Mouse (Mus musculus): ENCODE results near the gene Kcna1. TPM values are rescaled to one million over a fixed set of nuclear protein-coding genes. Genes with fewer than 3 reads are reported as not detected.

Gene Kcna1
- total RNA-seq, 2 experiments from 2014 or later, result 2.5 to 3.2 TPM

DNA sequence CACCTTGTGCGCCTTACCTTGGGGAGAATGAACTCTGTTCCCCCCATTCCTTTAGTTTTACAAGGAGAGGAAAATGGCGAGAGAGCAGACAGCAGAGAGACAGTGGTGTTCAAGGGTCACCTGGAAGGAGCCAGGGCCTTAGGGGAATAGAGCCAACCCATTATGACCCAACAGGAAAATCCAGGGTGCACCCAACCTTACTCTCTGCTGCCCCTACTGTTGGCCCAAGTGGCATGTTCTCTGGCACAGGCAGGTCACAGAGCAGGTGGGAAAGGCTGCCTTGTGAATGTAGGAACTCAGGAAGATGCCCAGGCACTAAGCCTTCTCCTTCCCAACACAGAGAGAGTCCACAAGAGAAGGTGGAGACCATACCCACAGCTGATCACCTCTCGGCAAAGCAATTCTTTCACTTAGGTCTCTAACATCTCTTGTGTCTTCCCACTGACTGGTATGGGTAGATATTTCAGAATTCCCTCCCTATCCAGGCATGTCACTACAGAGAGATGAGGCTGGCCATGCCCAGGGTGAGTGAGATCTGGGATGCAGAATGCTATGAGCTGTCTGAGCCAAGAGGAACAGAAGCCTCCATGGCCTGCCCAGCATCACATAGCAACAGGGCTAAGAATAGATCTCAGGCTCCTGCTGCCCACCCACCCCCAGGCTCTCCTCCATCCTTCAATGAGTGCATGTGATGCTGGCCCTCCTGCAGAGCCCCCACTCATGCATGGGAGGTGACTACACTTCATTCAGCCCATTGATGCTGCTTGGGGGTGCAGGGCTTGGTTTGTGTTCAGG, 46.8 kb downstream of the Kcna1 start:
- intact Hi-C loops (cut with DNase I), result no loop called here
- no peak for DNase-seq (ENCODE audit: low spot score)

DNA sequence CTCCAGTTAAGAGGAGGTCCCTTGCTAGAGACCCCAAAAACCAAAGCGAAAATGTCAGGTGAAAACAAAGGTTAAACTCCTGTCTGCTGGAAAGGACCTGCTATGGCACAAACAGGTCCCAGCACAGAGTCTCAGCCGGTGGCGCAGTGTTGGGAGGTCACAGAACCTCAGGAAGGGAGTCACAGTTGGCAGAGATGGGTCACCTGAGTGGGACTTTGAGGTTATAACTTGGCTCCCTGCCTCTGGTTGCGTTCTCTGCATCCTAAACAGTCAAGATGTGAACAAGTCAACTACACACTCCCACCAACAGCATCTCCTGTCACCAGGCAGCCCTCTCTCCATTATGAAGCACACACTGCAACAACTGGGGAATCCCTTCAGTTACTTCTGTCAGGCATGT, 48.4 kb downstream of the Kcna1 start:
- no peak for DNase-seq (ENCODE audit: low spot score)
- intact Hi-C loops (cut with DNase I), result no loop called here

- no peak for DNase-seq (ENCODE audit: low spot score)
- intact Hi-C loops (cut with DNase I), result no loop called here
Measured at GRCm38 (mm10) chr6:126595805-126596629, 50.2 kb downstream of the Kcna1 start.

- DNase-seq (ENCODE audit: low spot score), result no peak
- intact Hi-C loops (cut with DNase I), result no loop called here
Measured at GRCm38 (mm10) chr6:126595130-126595529, 51.1 kb downstream of the Kcna1 start.

- intact Hi-C loops (cut with DNase I), result no loop called here
- no peak for DNase-seq (ENCODE audit: low spot score)
Measured at GRCm38 (mm10) chr6:126594365-126594764, 51.8 kb downstream of the Kcna1 start.

DNA sequence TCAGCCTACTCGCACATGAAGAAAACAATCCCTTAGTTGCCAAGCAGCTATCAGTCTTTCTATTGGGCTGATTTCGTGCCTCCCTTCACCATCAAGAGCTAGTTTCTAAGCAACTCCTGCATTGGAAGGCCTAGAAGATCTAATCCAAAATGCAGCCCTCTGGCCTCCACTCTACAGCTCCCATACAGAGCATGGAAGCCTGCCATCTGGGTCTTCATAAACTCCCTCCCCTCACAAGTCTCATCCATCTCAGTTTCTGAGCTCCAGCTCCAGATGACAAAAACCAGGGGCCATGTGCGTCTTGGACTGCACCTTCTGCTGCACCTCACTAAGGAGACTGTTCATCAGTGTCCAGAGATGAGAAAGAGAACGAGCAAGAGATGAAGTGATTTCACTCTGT, 52.8 kb downstream of the Kcna1 start:
- DNase-seq (ENCODE audit: low spot score), result no peak
- intact Hi-C loops (cut with DNase I), result no loop called here

Other genes with a start within 250 kb of the Kcna1 start
- 10 to 100 TPM; 13.4 to 16.7 TPM for gene Kcna5, start 111.0 kb downstream of the Kcna1 start, total RNA-seq (2021)
- gene Kcna6, start 94.3 kb upstream of the Kcna1 start, total RNA-seq (2021), result 1 to 10 TPM; 1.2 to 2.2 TPM
- 100 to 1,000 TPM; 774 to 795 TPM for gene Ndufa9, start 202.8 kb upstream of the Kcna1 start, total RNA-seq (2021)
- not detected for gene Akap3, start 206.7 kb upstream of the Kcna1 start, total RNA-seq (2021)